Mouse (Mus musculus) heart, postnatal 14 days (tissue): Measurements from ENCODE around the gene Gm49337. TPM values are rescaled to one million over a fixed set of nuclear protein-coding genes. Genes with fewer than 3 reads are reported as not detected.
"Not testable (repeated sequence)": the region's sequence is repeated elsewhere in the genome, so short reads cannot be mapped to it uniquely, and the experiment has no call there.

Source experiments
- DNase-seq, 2 experiments: peaks; one replicate each; pipeline ENCODE4 v3.0.0; 2021 to 2022
- intact Hi-C: fragments of 180-260 bp; cut with DNase I; formaldehyde crosslinking; loops from one replicate; pipeline ENCODE4 v1.15.1; 2025
- total RNA-seq, 2 experiments: library from RNA; stranded (reverse); gene quantifications; 2 replicates each; pipeline ENCODE4 v1.2.3; 2021

Gene Gm49337
- total RNA-seq, 2 experiments from 2014 or later, result 1.1 to 3.7 TPM

DNA sequence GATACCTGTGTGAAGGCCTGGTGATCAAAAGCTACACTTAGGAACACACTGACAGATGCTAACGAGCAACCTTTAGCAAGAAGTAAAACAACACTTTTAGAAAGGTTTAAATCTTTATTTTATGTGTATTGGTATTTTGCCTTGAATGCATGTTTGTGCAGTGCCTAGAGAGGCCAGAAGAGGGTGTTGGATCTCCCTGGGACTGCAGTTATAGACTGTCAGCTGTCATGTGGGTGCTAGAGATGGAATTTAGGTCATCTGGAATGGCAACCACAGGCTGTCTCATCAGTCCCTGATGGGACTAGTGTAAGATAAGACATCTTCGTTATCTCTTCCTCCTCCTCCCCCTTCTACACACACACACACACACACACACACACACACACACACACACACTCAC is 25.2 kb downstream of the Gm49337 start:
- intact Hi-C loops, result no loop called here
- no peak for DNase-seq

DNA sequence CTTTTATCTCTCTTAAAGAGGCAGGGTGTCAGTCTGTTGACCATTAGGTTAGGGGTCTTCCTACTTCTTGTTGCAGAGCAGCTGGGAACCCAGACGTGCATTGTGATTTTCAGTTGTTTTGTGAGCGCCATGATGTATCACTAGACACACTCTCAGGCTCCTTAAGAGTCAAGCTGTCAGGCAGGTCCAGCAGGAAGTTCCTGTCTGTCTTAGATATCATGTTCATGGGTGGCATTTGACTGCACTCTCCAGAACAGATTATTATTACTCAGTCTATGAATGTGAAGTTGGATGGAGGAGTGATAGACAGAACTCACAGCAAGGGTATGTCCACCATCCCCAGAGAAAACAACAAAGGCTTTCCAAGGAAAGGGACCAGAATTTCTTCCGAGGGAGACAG is 31.2 kb downstream of the Gm49337 start:
- intact Hi-C loops, result no loop called here
- no peak for DNase-seq

DNA sequence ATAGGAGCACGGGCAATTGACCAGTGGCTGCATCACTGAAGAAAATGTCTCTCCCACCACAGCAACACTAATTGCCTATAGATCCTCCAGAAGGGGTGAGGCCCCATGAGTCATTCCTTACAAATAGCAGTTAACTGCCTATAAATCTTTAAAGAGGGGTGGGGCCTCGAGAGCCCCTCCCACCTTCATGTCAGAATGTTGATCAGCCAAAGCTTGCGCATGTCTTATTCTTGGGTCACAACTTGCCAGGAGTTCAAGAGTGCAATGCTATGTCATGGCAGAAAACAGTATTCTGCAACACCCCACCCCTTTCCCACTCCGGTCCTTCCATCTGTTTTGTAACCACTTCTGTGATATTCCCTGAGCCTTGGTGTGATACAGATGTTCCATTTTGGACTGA is 33.3 kb downstream of the Gm49337 start:
- intact Hi-C loops, result no loop called here
- no peak for DNase-seq

DNA sequence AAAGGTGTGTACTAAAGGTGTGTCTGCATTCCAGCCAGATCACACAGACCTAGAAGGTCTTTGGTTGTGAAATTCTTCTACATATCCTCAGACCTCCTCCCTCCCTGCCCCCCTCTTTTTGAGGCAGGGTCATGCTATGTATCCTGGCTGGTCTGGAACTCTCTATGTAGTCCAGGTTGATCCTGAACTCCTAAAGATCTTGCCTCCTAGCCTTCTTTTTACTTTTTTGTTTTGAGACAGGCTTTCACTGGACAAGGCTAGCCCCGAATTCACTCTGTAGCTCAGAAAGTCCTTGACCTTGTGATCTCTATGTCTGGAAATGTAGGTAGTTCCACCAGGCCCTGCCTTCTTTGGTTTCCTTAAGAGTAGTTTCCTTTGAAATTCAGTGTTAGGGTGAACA is 35.7 kb downstream of the Gm49337 start:
- intact Hi-C loops, result no loop called here
- DNase-seq, result no peak

DNA sequence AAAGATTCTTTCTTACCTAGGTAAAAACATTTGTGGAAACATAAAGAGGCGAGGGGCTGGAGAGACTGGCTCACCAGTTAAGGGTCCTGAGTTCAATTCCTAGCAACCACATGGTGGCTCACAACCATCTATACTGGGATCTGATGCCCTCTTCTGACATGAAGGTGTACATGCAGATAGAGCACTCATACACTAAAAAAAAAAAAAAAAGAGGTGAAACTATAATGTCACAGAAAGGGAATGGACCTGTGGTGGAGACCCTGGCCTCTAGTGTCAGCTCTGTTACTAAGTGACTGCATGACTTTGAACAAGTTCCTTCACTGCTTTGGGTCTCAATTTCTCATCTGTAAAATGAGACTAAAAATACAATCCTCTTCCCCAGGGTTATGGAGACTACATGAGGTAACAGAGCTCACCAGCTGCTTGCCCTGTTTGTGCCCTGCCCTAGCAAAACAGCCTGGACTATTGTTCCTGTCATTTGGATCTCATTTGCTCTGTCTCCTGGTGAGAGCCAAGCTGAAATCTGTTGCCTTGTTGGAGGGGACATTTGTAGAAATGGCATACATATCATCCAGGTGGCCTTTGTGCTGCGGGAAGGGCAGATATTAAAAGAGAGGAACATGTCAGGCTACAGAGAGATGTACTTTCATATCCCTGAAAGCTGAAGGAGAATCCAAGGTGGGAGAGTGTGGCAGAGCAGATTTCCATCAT is 42.9 kb downstream of the Gm49337 start:
- no peak for DNase-seq
- intact Hi-C loops, result no loop called here

DNA sequence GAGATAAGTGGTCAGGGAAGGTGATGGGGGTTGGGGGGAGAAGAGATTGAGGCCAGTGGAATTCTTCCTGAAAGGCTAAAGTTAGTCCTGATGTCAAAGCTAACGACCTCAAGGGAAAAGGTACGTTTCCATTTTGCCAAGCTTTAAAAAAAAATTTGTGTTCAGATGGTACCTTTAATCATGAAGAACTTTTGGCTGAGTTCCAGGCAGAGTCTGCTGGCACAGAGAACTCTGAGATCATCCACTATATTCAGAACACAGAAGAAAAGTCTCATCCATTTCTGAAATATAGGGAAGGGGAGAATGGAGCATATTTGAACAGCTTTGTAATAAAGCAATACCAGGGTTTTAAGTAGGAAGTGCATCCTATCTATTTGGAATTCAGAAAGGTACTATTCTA is 43.9 kb downstream of the Gm49337 start:
- DNase-seq, result peak in 1 of 2 experiments; percentile 23
- intact Hi-C loops, result no loop called here

DNA sequence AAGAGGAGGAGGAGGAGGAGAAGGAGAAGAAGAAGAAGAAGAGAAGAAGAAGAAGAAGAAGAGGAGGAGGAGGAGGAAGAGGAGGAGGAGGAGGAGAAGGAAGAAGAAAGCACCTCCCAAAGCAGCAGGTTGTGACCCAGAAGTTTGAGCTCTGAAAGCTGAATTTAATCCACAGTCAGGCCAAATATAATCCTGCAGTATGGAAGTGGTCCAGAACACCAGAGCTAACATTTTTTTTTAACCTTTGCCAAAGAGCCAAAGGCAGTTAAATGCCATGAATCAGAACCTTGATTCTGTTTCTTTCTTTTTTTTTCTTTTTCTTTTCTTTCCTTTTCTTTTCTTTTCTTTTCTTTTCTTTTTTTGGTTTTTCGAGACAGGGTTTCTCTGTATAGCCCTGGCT is 44.5 kb downstream of the Gm49337 start:
- intact Hi-C loops, DNase-seq: not testable (repeated sequence)

DNA sequence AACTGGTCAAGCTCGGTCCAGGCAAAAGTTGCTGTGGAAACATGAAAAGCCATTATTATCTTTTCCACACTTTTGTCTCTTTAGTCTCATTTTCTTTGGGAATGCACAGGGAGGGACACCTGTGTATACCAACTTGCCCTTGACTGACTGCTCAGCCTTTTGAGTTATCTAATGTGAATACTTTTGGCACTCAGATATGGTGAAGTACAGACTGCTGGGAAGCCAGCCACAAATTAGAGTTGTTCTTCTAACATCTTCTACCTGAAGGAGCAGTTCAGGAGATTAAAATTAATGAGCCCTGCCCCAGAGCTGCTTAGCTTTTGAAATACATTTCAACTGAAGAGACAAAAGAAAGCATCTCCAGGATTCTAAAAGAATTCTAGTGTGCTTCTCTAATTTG is 45.9 kb downstream of the Gm49337 start:
- intact Hi-C loops, result no loop called here
- no peak for DNase-seq

DNA sequence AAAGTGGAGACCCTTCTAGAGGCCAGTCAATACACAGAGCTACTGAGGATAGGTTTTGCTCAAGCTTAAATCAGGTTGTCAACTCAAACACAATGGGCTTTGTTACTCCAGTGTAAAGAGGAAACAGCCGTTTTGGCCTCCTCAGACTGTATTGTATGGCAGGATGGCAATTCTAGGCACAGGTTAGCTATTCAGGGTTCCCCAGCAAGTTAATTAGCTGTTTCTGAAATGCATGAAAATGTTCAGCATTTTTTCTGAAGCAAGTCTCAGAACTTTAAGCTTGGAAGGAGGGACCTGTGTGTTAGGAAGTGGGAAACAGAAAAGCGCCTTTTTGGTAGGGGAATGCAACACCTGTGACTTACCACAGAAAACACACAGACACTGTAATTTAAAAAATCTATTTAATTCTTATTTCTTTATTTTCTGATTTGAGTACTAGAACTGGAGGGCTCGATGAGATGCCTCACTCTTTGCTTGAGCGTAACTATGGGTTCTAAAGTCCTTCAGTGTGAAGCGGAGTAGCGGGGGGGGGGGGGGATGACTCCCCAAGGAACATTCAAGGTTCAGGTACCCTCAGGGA is 47.0 kb downstream of the Gm49337 start:
- intact Hi-C loops, result loop anchor here (1.0 kb wide), 1 partner anchor 45 kb away; no protein-coding TSS in a partner anchor
- peak in 1 of 2 experiments; percentile 15 for DNase-seq

DNA sequence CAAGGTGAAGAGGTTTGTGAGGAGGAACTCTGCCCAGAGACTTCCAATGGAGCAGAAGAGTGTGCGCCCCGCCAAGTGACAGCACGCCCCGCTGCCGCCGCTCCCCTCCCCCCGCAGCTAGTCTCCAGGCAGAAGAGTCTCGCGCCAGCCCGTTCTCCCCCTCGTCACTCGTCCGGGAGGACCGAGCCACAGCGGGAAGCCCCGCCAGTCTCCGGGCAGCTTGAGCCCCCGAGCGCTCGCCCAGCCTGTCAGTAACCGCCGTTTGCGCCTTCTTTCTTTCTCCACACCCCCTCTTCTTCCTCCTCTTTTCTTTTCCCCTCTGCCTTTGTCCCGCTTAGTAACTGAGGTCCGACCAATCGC is 47.6 kb downstream of the Gm49337 start:
- intact Hi-C loops, result loop anchor here (1.0 kb wide), 1 partner anchor 45 kb away; no protein-coding TSS in a partner anchor
- no peak for DNase-seq

DNA sequence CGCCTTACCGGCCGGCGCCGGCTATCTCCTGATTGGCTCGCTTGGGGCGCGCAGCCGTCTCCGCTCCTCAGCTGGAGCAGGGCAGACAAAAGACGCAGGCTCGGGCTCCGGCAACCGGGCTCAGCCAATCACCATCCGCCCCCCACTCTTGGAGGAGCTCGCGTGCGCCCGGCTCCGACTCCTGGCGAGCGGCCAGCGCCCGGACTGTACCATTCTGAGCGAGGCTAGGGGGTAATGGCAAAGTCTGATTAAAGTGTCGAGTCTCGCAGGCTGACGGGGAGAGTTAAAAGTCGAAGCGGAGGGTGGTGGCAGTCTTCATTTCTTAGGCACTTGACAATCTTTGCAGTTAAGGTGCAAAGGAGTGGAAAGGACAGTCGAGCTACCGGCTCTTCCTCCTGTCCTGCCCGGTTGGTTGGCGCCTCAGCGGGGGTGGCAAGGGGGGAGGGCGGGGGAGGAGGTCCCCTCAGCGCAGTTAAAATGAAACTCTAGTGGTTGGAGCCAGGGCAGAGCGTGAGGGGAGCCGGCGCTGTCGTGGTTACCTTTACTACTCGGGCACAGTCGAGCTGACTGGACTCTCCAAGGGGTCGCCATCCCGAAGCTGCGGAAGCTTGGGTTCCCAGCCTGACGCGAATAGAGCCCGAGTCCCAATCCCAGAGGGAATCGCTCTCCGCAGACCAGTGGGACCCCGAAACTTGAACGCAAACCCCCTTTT is 48.1 kb downstream of the Gm49337 start, which contains the start of gene Pik3r3:
TSS of gene Pik3r3 (plus strand) at position 479 of the 712 bp plus-strand sequence.
- DNase-seq, result peak; percentile 98
- intact Hi-C loops, result no loop called here

DNA sequence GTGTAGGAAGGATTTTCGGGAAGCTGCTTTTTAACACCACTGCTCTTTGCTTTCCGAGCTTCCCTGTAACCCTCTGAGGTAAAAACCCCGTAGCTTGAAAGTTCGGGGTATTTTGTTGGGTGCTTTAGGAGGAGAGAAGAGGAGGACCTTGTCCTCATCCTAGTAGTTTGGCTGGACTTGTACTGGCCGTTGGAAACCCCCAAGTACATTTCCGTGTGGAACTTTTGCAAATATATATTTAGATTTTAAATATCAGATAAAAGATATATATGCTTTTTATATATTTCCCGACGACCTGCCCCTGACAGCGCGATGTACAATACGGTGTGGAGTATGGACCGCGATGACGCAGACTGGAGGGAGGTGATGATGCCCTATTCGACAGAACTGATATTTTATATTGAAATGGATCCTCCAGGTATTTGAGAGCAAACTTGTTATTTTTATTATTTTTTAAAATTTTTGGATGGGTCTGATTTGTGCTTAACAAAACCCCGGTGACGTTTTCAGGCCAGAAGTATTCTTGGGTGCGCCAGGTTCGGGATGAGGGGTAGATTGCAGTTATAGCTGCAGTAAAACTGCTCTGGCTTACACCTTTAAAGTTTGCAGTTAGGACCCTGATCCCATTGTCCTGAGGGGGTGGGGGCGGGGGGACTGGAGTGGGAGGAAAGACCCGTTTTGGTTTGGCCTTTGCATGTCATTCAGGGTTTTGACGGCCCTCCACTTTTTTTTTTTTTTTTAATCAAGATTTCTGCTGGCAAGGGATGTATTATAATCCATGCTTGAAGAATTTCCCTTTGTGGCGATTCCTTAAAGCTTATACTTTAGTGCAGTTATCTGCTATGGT is 49.0 kb downstream of the Gm49337 start:
- intact Hi-C loops, result no loop called here
- DNase-seq, result peak in 1 of 2 experiments; percentile 7

DNA sequence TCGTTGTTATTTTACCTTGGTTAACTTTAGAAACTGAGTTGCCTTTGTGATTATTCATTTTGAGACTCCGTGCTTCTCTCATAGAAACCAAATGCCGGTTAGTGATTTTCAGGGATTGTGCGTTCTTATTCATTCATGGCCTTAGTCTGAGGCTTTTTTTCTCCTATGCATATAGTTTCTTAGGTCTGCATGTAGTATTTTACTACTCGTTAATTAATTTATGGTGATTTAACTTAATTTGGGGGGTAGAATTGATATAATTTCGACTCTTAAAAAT is 49.6 kb downstream of the Gm49337 start:
- intact Hi-C loops, result no loop called here
- DNase-seq, result no peak

DNA sequence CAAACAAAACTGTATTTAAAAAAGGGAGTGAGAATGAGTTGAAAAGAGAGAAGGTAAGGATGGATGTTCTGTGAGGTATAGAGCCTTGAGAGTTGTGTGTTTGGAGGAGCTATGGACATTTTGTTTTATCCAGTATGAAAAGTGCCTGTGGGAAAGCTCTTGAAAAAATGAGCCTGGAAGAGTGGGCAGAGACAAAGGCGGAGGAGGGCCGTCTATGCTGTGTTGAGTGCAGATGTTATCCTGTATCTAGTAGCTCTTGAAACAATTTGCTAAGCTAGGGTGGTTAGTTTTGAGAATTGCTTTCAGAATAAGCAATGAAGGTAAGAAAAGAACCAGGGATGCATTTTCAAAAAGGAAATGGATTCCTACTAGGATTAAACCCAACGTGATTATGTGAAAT is 70.2 kb downstream of the Gm49337 start:
- intact Hi-C loops, result no loop called here
- no peak for DNase-seq

DNA sequence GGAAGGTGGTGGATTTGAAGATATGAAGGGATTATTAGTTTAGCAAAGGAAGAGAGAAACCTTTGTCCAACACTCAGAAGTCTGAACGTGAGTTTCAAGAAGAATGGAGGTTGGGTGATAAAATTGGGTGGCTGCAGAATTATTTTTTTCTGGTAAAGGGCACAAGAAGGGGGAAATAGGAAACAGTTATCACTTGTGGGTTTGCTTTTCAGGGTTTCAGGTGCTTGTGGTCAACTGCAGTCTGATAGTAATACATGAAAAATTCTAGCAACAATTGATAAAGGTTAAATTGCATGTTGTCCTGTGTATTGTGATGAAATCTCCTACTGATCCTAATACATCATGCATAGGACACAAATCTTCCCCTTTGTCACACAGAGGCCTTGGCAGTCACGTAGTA is 71.1 kb downstream of the Gm49337 start:
- intact Hi-C loops, result no loop called here
- DNase-seq, result no peak

DNA sequence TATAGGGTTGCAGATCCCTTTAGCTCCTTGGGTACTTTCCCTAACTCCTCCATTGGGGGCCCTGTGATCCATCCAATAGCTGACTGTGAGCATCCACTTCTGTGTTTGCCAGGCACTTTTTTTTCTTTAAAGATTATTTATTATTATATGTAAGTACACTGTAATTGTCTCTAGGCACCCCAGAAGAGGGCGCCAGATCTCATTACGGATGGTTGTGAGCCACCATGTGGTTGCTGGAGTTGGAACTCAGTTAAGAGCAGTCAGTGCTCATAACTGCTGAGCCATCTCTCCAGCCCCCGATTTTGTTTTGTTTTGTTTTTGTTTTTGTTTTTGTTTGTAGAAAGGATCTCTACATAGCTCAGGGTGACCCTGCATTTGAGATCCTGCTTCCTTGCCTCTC is 72.7 kb downstream of the Gm49337 start:
- intact Hi-C loops, result not testable (repeated sequence)
- DNase-seq, result peak; percentile 44 to 60

DNA sequence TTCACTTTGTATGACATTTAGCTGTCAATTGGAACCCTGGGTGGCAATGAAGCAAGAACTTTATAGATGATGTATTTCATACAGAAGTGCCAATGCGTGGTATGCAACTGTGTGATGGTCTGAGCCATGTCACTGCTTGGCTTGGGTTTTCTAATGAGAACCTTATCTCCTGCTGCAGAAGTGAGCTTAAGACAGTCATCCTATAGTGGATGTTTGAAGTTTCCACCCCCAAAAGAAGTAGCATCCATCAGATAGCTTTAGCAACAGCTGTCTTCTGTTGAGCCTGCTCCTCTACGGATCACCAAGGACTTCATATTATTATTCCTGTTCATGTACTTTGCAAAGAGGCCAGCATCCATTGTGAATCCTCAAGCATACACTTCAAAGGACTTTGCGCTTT is 76.8 kb downstream of the Gm49337 start:
- no peak for DNase-seq
- intact Hi-C loops, result no loop called here

DNA sequence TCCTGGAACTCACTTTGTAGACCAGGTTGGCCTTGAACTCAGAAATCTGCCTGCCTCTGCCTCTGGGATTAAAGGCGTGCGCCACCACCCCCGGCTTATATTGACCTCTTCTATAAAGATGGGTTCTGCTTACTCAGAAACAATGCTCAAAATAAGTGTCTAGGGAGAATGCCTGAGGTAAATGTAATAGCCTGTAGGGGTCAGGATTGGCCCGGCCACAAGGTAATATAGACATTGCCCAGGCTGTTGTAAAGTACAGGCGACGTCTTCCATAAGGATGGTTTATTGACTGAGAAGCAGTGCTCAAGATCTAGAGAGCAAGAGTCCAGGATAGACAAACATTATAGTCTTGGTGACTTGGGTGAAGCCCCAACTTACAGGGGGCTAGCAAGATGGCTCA is 95.0 kb downstream of the Gm49337 start:
- DNase-seq, result no peak
- intact Hi-C loops, result no loop called here

DNA sequence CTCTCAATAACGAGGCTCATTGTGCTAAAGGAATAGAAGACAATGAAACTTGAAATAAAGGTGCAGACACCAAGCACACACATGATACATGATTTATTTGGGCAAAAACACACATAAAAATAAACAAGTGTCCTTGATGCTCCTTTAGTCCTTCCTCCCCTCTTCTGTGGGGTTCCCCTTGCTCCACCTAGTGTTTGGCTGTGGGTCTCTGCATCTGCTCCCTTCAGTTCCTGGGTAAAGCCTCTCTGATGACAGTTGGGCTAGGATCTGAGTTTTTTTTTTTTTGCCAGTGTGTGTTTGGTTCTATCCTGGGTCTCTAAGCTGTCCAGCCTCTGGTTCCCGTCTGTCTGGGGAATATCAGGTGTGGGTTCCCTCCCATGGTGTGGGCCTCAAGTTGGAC is 109.0 kb downstream of the Gm49337 start:
- peak; percentile 8 to 25 for DNase-seq
- intact Hi-C loops, result loop anchor here (2.0 kb wide), 1 partner anchor 115 kb away; the partner anchor contains the start of gene Tspan1

DNA sequence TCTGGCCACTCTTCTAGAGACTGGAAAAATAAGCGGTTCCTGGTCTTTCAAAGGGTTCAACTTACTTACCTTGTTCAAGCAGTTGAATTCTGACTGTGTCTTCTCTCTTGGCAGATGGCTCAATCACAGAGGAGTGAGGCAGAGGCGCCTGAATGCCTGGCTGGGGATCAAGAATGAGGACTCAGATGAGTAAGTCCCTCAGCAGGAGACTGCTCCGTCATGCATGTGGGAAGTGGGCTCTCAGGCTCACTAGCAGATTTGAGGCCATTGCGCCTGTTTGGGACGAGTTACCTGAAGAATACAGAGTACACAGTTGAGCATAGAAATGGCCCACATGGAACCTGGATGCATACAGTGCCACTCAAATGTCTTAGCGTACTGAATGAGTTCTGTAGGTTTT is 118.4 kb downstream of the Gm49337 start:
- DNase-seq, result no peak
- intact Hi-C loops, result no loop called here

DNA sequence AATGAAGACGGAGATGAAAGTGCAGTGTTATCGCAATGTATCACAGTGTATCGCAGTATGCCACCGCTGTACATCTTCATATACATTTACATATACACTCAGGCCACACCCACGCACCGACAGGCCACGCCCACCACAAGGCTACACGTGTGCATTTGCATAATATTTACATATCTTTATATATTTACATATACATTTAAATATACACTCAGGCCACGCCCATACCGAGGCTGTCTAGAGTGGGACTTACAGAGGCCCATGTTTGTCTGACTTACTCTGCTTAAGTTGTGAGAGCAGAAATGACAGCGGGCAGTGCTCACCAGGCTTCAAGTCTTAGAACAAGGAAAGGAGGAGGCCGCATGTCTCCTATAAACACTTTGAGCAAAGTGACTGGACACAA is 120.1 kb downstream of the Gm49337 start:
- intact Hi-C loops, result no loop called here
- DNase-seq, result no peak
